Mouse (Mus musculus): ENCODE data around the gene Zdhhc13. TPM values are rescaled to one million over a fixed set of nuclear protein-coding genes. Genes with fewer than 3 reads are reported as not detected.

The Zdhhc13 gene
- total and polyA plus RNA-seq, 2 experiments from 2014 or later = 22.6 to 43.3 TPM

- H3K36me3 ChIP-seq (ENCODE audit: insufficient read depth, low read length) = no peaks in the 10 kb centered on the region
- no peaks in the 10 kb centered on the region for H3K4me1 ChIP-seq (ENCODE audit: insufficient read depth, low read length)
- WGBS = 43% methylated on average over 6 of the region's 6 CpGs
- H3K27me3 ChIP-seq (ENCODE audit: insufficient read depth, low read length) = no peaks in the 10 kb centered on the region
- DNase-seq (ENCODE audit: low spot score) (no peak), ATAC-seq (no peak)
- no peaks in the 10 kb centered on the region for H3K9me3 ChIP-seq (ENCODE audit: low read length)
- no peak overlapping the region for H3K4me2 ChIP-seq (ENCODE audit: low read depth, low read length)
- no peak for TF ChIP-seq CTCF (IDR thresholded peaks at IDR 0.05; ENCODE audit: low read depth)
- H3K9ac ChIP-seq (replicated peaks; ENCODE audit: low read length) = no peak overlapping the region
- no peak overlapping the region for H3K27ac ChIP-seq
- no peak overlapping the region for H3K4me3 ChIP-seq (ENCODE audit: low read length)
These were observed 58.0 kb downstream of the Zdhhc13 start for GRCm38 (mm10) chr7:48846755-48847154.

DNA sequence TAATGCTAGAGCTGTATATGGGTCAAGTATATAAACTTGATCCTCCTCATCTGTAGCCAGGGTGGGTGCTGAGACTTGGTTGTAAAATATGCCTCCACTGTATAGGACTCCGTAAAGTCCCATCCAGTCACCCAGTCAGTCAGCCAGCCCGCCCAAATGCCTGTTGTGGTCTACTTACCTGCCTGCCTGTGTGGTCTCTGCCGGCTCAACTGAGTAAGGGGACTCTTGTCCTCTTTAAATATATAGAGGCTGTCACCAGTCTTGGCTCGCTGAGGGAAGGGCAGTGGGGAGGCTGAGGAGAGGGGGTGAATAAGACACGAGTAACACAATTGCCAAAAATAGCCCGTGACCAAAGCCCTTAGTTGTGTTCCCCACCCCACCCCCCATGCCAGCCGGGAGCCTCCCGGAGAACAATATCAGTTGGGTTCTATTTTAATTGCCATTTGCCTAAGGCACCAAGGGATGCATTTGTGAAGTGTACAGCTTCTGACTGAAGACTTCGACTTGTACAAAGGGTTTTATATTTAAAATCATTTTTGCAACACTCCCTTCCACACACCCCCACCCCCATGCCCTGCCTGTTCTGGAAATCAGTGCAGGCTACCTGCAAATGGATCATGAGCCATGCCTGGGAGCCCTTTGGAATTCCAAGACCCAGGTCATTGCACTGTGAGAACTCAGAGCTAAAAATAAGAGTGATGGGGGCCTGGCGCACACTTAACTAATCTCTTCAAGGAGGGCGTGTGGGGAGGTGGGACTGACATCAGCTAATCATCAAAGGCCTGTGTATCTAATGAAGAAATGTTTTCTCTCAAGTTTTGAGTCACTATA lies 59.2 kb downstream of the Zdhhc13 start, which contains the start of gene Csrp3:
Gene Csrp3 (minus strand): TSS at position 214 of the 831 bp plus-strand sequence.
- Histone ChIP-seq H3K27me3 (ENCODE audit: insufficient read depth, low read length) (no peaks in the 10 kb centered on the region), H3K4me2 (ENCODE audit: low read depth, low read length) (no peak within 1 kb of the TSS), H3K36me3 (ENCODE audit: insufficient read depth, low read length) (no peaks in the 10 kb centered on the region), H3K9ac (replicated peaks; ENCODE audit: low read length) (no peak within 1 kb of the TSS), H3K4me3 (ENCODE audit: low read length) (no peak within 1 kb of the TSS), H3K9me3 (ENCODE audit: low read length) (no peaks in the 10 kb centered on the region), H3K27ac (no peak within 1 kb of the TSS), H3K4me1 (ENCODE audit: insufficient read depth, low read length) (no peaks in the 10 kb centered on the region)
- WGBS = 36% methylated on average over 11 of the region's 11 CpGs
- no peak for ATAC-seq
- no peak for TF ChIP-seq CTCF (IDR thresholded peaks at IDR 0.05; ENCODE audit: low read depth)
- DNase-seq (ENCODE audit: low spot score) = no peak

GRCm38 (mm10) chr7:48851529-48852104 lies 62.8 kb downstream of the Zdhhc13 start:
- peak; percentile 42 for TF ChIP-seq CTCF (IDR thresholded peaks at IDR 0.05; ENCODE audit: low read depth)
- Histone ChIP-seq H3K36me3 (ENCODE audit: insufficient read depth, low read length) (no peaks in the 10 kb centered on the region), H3K4me1 (ENCODE audit: insufficient read depth, low read length) (no peaks in the 10 kb centered on the region), H3K27me3 (ENCODE audit: insufficient read depth, low read length) (no peaks in the 10 kb centered on the region), H3K4me3 (ENCODE audit: low read length) (no peak overlapping the region), H3K27ac (no peak overlapping the region), H3K9ac (replicated peaks; ENCODE audit: low read length) (no peak overlapping the region), H3K4me2 (ENCODE audit: low read depth, low read length) (no peak overlapping the region), H3K9me3 (ENCODE audit: low read length) (no peaks in the 10 kb centered on the region)
- ATAC-seq = peak; percentile 58; the same call in 1 of the 2 replicates
- DNase-seq (ENCODE audit: low spot score) = peak; percentile 18
- 38% methylated on average over 6 of the region's 6 CpGs for WGBS

GRCm38 (mm10) chr7:48853496-48853895 lies 64.7 kb downstream of the Zdhhc13 start:
- H3K9me3 ChIP-seq (ENCODE audit: low read length) = no peaks in the 10 kb centered on the region
- no peak for DNase-seq (ENCODE audit: low spot score)
- H3K36me3 ChIP-seq (ENCODE audit: insufficient read depth, low read length) = no peaks in the 10 kb centered on the region
- H3K4me3 ChIP-seq (ENCODE audit: low read length) = no peak overlapping the region
- no peaks in the 10 kb centered on the region for H3K27me3 ChIP-seq (ENCODE audit: insufficient read depth, low read length)
- 90% methylated on average over 13 of the region's 13 CpGs for WGBS
- H3K4me1 ChIP-seq (ENCODE audit: insufficient read depth, low read length) = no peaks in the 10 kb centered on the region
- TF ChIP-seq CTCF (IDR thresholded peaks at IDR 0.05; ENCODE audit: low read depth) = no peak
- no peak overlapping the region for H3K9ac ChIP-seq (replicated peaks; ENCODE audit: low read length)
- H3K4me2 ChIP-seq (ENCODE audit: low read depth, low read length) = no peak overlapping the region
- ATAC-seq = no peak
- no peak overlapping the region for H3K27ac ChIP-seq

DNA sequence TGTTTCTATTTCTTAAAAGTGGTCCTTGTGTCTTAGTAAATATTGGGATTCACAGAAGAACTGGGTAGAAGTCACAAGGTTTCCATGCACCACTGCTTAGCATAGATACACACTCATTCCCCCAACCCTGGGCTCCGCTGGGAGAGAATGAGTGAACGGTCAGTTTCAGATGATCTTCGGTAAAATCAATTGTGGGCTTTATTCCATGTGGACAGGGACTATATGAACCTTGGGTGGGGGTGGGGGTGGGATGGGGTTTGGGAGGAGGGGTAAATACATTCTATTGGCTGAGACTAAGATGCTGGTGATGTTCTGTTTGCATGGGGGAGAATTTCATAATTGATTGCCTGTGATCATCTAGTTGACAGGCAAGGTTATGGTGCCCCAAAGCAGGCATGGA lies 66.7 kb downstream of the Zdhhc13 start:
- Histone ChIP-seq H3K27me3 (ENCODE audit: insufficient read depth, low read length) (no peaks in the 10 kb centered on the region), H3K27ac (no peak overlapping the region), H3K9me3 (ENCODE audit: low read length) (no peaks in the 10 kb centered on the region), H3K4me1 (ENCODE audit: insufficient read depth, low read length) (no peaks in the 10 kb centered on the region), H3K36me3 (ENCODE audit: insufficient read depth, low read length) (no peaks in the 10 kb centered on the region), H3K9ac (replicated peaks; ENCODE audit: low read length) (no peak overlapping the region), H3K4me3 (ENCODE audit: low read length) (no peak overlapping the region), H3K4me2 (ENCODE audit: low read depth, low read length) (no peak overlapping the region)
- WGBS = 94% methylated on average over 3 of the region's 3 CpGs
- DNase-seq (ENCODE audit: low spot score) = no peak
- no peak for ATAC-seq
- TF ChIP-seq CTCF (IDR thresholded peaks at IDR 0.05; ENCODE audit: low read depth) = no peak

GRCm38 (mm10) chr7:48858257-48858656 lies 69.5 kb downstream of the Zdhhc13 start:
- TF ChIP-seq CTCF (IDR thresholded peaks at IDR 0.05; ENCODE audit: low read depth) = no peak
- H3K9me3 ChIP-seq (ENCODE audit: low read length) = no peaks in the 10 kb centered on the region
- ATAC-seq (no peak), DNase-seq (ENCODE audit: low spot score) (no peak)
- no peaks in the 10 kb centered on the region for H3K36me3 ChIP-seq (ENCODE audit: insufficient read depth, low read length)
- H3K4me1 ChIP-seq (ENCODE audit: insufficient read depth, low read length) = no peaks in the 10 kb centered on the region
- no peaks in the 10 kb centered on the region for H3K27me3 ChIP-seq (ENCODE audit: insufficient read depth, low read length)
- H3K4me2 ChIP-seq (ENCODE audit: low read depth, low read length) = no peak overlapping the region
- no peak overlapping the region for H3K27ac ChIP-seq
- WGBS = 75% methylated on average over 1 of the region's 1 CpGs
- no peak overlapping the region for H3K9ac ChIP-seq (replicated peaks; ENCODE audit: low read length)
- no peak overlapping the region for H3K4me3 ChIP-seq (ENCODE audit: low read length)

DNA sequence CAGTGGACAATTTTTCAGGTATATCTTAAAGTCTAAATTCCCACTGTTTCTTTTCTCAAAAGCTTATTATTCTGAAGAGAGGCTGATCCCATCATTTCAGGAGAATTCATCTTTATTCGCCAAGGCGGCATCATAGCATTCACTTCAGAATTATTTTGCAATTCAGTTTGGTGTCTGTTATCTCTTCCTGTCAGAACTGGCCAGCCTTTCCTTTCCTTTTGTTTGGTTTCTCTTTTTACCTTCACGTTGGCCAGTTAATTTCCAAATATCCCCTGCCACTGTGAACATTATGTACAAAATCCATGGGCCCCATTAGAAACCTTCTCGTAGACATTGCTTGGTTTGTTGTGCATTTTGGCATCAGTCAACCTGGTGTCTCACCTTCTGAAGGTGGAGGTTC lies 70.6 kb downstream of the Zdhhc13 start:
- H3K4me2 ChIP-seq (ENCODE audit: low read depth, low read length) = no peak overlapping the region
- no peak overlapping the region for H3K4me3 ChIP-seq (ENCODE audit: low read length)
- H3K9ac ChIP-seq (replicated peaks; ENCODE audit: low read length) = no peak overlapping the region
- WGBS = 85% methylated on average over 4 of the region's 4 CpGs
- H3K9me3 ChIP-seq (ENCODE audit: low read length) = no peaks in the 10 kb centered on the region
- H3K4me1 ChIP-seq (ENCODE audit: insufficient read depth, low read length) = no peaks in the 10 kb centered on the region
- DNase-seq (ENCODE audit: low spot score) (no peak), ATAC-seq (no peak)
- TF ChIP-seq CTCF (IDR thresholded peaks at IDR 0.05; ENCODE audit: low read depth) = no peak
- no peak overlapping the region for H3K27ac ChIP-seq
- H3K27me3 ChIP-seq (ENCODE audit: insufficient read depth, low read length) = no peaks in the 10 kb centered on the region
- H3K36me3 ChIP-seq (ENCODE audit: insufficient read depth, low read length) = no peaks in the 10 kb centered on the region
